Mouse (Mus musculus) testis, adult 2 months (tissue): ENCODE measurements around the gene Upp2.

Source experiments
- CTCF ChIP-seq: fragments of 200-500 bp; IDR thresholded peaks from 2 replicates; pipeline ENCODE4 v1.5.1; 2012; ENCODE audit warnings: low read depth, mild to moderate bottlenecking, inconsistent platforms, low read length, moderate library complexity; ENCODE audit not compliant: control insufficient read depth, insufficient read depth, insufficient replicate concordance
- POLR2A ChIP-seq: fragments of 200-500 bp; IDR thresholded peaks from 2 replicates; pipeline ENCODE4 v1.6.1; 2012; ENCODE audit warnings: low read depth, mild to moderate bottlenecking, inconsistent platforms, low read length, moderate library complexity; ENCODE audit not compliant: control insufficient read depth

DNA sequence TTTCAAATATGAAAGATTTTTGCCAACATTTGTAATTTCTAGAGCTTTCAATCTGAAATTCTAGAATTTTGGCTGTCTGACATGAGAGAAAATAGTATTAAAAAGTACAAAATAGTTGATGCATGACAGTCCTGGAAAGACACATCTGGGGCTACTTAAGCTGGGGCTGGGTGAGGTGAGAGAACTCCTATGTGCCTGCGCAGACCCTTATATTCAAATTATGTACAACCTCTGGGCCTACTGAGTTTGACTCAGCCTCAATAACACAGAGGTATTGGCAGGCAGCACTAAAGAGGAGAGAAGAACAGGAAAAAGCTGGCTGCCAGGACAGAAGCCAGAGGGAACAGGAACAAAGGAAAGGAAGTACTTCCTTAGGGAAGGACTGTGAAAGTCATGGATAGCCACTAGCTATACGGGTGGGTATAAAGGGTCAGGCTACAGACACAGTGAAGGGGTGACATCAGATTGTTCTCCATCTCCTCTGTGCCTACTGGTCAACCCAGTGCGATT lies 211.9 kb downstream of the Upp2 start:
- no peak for TF ChIP-seq CTCF
- TF ChIP-seq POLR2A, result no peak
